Mouse (Mus musculus): ENCODE results near the gene Clec4b2. TPM values are rescaled to one million over a fixed set of nuclear protein-coding genes. Genes with fewer than 3 reads are reported as not detected.

Clec4b2 gene
- polyA plus RNA-seq (2012) = not detected in 2 replicates

DNA sequence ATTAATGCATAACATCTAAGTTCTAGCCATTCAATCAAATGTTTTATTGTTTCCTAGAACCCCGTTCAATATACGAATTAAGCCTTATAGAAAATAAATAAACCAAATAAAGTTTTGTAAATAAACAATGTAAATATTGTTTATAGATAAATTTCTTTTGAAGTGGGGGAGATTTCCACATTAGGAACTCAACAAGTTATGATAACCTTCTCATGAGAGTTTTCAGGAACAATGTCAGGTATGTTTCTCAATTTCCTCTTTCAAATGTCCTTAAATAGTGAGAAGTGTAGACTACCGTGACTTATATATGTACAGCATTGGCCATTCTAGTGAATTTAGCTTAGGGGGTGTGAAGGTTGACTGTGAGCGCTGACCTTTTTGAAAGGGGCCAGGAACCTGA, at the start of gene Clec4b2:
Gene Clec4b2 (plus strand): TSS at position 301 of the 400 bp plus-strand sequence.
- no peak for TF ChIP-seq GATA1 (IDR thresholded peaks at IDR 0.05; ENCODE audit: low read length)

DNA sequence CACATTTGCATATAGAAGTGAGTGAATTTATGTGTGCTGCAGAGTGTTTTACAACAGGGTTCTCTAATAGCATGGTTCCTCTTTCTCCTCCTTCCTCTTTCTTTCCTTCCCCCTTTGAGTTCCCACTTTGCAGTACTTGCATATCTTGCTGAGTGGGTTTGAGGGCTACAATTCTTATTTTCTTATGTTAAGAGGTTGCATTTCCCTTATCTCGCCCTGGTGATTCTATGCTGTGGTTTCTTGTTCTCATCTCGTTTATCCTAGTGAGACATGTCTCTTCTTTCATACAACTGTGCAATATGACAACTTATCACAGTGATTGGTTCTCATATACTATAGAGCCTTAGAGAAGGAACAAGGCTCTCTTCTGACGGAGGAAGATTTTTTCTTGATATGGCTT, 49.5 kb upstream of the Clec4b2 start:
- TF ChIP-seq GATA1 (IDR thresholded peaks at IDR 0.05; ENCODE audit: low read length) = no peak

DNA sequence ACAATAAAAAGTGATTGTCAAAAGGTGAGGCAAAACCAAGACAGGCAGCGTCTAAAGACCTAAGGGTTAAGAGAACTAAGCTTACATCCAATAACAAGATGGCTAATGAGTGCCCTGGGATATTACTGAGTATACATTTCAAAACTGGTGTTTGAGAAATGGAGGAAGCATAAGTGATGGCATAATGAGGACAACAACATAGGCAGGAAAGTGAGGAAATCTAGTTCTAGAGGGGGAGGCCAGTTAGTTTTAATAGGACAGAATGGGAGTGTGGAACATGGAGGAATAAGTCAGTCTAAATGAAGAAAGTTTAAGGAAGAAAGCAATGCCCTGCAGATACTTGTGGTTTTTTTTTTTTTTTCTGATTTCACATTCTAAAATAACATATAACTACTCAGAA, 45.5 kb upstream of the Clec4b2 start:
- no peak for TF ChIP-seq GATA1 (IDR thresholded peaks at IDR 0.05; ENCODE audit: low read length)

DNA sequence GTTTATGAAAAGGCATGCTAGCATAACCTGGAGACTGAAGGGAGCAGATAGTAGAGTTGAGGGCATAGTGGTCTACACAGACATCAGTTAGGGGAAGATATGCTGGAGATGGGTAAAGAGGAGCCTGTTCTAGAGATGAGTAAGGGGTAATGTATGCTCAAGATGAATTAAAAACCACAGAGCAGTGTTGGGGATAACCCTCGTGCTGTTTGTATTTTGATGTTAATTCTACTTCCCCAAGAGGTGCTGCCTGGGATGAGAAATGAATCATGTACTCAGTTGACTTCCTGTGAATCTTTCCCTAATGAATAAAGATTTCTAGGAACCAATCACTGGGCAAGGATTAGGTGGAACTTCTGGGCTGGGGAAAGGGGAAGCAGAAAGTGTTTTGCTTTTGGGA, 2.6 kb upstream of the Clec4b2 start:
- no peak for TF ChIP-seq GATA1 (IDR thresholded peaks at IDR 0.05; ENCODE audit: low read length)

DNA sequence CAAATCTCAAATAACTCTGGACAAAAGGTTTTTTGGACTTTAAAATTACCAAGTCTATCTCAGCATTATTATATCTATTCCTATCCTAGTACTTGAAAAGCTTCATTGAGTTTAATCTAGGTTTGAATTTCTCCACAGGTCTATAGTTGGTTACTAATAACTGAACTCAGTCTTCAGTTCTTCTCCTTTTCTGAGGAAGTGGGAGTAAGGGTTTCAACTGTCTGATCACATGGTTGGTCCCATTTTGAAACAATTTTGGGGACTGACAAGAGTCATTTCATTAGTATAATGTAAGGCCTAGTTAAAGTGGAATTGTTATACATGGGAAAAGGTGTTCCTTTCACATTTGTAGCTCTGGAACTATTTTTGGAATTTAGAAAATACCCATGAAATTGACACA, 1.7 kb upstream of the Clec4b2 start:
- TF ChIP-seq GATA1 (IDR thresholded peaks at IDR 0.05; ENCODE audit: low read length) = no peak

DNA sequence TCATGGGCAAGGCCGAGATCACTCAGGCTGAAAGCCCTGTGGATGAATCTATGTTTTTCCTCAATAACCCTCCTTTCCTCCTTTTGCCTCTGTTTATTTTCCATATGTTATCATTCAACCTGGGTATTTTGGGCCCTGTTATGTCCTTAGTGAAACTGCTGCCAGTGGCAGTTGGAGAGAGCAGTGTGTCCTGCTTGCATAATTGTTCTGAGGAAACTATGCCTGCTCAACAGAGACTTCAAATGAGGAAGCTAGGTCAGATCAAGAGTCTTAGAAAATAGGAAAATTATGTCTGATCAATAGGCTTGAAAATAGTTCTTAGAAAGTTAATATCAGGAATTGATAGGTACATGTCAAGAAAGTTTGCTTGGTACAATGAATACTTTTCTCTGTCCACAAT, 2.9 kb downstream of the Clec4b2 start:
- TF ChIP-seq GATA1 (IDR thresholded peaks at IDR 0.05; ENCODE audit: low read length) = no peak

DNA sequence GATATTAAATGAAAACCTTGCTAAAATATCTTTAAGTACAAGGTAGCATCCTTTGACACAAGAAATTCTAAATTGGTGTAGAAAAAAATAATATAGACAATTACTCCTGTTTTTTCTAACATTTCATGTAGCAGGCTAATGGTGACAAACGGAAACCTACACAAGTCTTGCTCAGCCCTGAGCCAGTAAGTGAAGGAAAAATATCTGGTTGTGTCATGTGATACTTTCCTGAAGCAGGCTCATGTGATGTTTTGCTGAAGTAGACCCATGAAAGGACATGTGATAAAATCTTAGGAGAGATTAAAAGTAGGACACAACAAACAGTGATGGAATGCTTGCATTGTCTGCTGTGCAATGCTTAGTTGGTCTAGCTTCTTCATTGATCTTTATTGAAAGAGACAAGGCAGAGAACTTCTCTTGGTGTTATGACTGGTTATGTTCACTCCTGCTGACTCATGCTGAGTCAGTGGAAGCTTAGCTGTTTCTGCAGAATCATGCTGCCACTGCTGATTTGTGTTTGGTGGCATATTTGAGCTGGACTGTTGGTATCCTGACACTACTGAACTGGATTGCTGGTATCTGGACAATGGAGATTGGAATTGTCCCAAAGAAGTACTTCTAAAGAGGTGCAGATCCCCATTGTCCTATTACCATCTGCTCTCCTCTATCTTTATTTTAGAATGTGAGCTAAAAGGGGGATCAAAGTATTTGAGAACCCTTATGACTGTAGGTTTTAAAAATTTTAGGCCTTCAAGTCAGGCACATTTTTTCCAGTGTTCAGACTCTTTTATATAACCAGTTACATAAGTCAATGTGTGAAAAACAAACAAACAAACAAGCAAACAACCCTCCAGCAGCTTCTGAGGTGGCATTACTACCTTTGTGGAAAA, 34.7 kb downstream of the Clec4b2 start:
- no peak for TF ChIP-seq GATA1 (IDR thresholded peaks at IDR 0.05; ENCODE audit: low read length)

DNA sequence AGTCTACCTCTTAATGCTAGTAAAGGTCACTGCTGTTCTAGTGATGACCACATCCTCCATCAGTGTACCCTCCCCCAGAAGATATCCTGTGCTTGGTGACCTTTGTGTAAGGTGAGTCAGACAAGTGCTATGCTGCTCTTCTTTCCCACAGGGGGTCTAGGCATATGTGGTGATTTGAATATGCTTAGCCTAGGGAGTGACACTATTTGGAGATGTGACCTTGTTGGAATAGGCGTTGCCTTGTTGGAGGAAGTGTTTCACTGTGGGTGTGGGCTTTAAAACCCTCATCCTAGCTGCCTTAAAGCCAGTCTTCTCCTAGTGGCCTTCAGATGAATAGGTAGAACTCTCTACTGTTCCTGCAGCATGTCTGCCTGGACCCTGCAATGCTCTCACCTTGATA, 39.0 kb downstream of the Clec4b2 start:
- no peak for TF ChIP-seq GATA1 (IDR thresholded peaks at IDR 0.05; ENCODE audit: low read length)

DNA sequence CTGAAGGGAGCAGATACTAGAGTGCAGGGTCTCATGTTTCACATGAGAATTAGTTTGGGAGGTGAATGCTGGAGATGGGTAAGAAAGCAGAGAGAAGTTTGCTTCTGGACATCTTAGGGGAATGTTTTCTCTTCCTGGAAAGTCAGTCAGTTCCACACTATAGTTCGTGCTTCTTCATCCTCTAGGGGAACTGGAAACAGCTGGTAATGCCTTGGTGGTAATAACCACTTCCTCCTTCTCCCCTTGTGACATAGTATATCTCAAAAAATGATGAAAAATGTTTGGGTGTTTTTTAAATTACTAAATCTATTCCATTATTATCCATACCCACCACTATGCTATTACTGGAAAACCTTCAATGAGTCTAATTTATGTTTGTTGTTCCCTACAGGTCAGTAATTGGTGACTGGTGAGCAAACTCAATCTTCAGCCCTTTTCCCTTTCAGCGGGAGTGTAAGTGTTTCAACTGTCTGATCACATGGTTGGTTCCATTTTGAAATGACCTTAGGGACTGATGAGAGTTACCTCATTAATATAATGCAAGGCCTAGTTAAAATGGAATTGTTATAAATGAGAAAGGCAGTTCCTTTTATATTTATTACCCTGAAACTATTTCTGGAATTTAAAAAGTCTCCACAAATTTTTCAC, 55.0 kb downstream of the Clec4b2 start:
- no peak for TF ChIP-seq GATA1 (IDR thresholded peaks at IDR 0.05; ENCODE audit: low read length)

DNA sequence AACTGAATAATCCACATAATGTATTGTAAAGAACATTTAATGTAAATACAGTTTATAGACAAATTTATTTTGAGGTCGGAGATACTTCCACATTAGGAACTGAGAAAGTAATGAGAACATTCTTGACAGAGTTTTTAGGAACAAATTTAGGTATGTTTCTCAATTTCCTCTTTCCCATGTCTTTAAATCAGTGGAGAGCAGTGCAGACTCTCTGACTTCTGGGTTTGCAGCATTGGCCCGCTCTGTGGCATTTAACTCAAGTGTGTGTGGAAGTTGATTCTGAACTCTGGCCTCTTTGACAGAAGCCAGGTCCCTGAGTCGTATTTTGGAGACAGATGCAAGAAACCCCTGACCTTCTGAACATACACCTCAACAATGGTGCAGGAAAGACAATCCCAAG, 57.0 kb downstream of the Clec4b2 start, which contains the start of gene Clec4n:
Gene Clec4n (plus strand): TSS at position 200 of the 400 bp plus-strand sequence.
- TF ChIP-seq GATA1 (IDR thresholded peaks at IDR 0.05; ENCODE audit: low read length) = no peak

DNA sequence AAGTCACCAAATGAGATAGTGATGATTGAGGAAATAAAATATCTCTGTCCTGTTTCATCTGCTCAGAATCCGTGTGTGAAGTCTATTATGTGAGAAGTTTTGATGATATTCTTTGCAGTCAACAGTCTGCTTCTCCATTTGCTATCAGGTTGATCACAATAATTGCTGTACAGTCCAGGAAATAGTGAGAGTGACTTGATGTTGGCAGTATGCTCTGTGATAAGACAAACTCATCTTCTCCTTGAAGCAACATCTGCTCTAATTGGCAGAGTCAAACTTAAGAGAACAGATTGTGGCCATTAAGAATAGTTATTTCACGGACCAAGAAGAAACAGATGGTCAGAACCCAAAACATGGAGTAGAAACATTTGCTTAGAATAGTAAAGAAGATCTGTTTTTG, 58.5 kb downstream of the Clec4b2 start:
- TF ChIP-seq GATA1 (IDR thresholded peaks at IDR 0.05; ENCODE audit: low read length) = peak; percentile 46

DNA sequence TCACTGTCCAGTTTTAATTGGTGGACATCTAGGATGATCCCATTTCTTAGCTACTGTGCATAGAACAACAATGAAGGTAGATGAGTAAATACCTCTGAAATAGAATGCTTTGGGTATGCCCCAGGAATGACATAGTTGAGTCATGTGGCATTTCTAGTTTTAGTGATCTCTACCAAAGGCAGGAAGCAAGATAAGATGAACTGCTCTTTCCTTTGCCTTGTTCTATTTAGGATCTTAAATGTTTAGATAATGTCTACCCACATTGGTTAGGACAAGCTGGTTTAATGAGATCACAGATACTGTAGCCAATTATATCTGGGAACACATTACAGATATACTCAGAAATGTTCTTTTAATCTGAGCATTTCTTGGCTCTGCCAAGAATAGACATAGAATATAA, 64.9 kb downstream of the Clec4b2 start:
- peak; percentile 36 for TF ChIP-seq GATA1 (IDR thresholded peaks at IDR 0.05; ENCODE audit: low read length)

DNA sequence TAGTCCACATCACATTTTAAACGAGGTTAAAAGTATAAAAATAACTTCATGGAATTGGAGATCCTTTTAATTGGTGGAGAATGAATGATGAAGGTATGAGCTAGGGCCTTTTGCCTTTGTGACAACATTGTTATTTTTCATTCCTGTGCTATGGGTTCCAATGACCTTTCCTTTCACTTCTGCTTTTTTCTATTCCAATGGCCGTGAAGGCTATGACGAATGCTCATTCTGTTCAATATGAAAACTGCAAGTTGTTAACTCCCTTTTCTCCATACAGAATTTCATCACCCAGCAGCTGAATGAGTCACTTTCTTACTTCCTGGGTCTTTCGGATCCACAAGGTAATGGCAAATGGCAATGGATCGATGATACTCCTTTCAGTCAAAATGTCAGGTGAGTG, 71.5 kb downstream of the Clec4b2 start:
- no peak for TF ChIP-seq GATA1 (IDR thresholded peaks at IDR 0.05; ENCODE audit: low read length)

DNA sequence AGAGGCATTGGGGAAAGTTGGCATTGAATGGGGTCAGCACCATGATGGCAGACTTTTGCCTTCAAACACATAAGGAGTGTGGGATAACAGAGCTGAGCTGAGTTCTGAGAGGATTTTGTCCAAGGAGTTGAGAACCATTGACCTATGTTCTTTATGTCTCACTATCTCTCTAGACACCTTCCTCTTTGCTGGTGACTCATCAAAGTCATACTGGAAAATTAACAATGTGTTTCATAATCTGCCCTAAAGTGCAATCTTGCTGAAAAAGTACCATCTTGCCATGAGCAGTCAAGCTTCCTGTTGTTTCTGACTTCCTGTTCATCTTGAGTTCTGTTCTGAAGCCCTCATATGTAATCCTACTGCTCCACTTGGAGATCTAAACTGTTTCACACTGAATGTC, 80.0 kb downstream of the Clec4b2 start:
- TF ChIP-seq GATA1 (IDR thresholded peaks at IDR 0.05; ENCODE audit: low read length) = peak; percentile 64

Other genes starting within 250 kb of the Clec4b2 start
- not detected in 2 replicates for gene Clec4a3, start 220.4 kb upstream of the Clec4b2 start, polyA plus RNA-seq (2012)
- gene Clec4a4, start 182.5 kb upstream of the Clec4b2 start, polyA plus RNA-seq (2012) = not detected in 2 replicates
- not detected in 2 replicates for gene Clec4b1, start 122.9 kb upstream of the Clec4b2 start, polyA plus RNA-seq (2012)
- gene Clec4a2, start 66.5 kb upstream of the Clec4b2 start, polyA plus RNA-seq (2012) = not detected in 2 replicates
- not detected in 2 replicates for gene Clec4n, start 57.0 kb downstream of the Clec4b2 start, polyA plus RNA-seq (2012)
- gene Clec4d, start 89.2 kb downstream of the Clec4b2 start, polyA plus RNA-seq (2012) = 0.14 and 0.22 TPM in 2 replicates
- gene Clec4e, start 117.0 kb downstream of the Clec4b2 start, polyA plus RNA-seq (2012) = 0.05 and 0.09 TPM in 2 replicates
- not detected in 2 replicates for gene Vmn2r19, start 135.4 kb downstream of the Clec4b2 start, polyA plus RNA-seq (2012)
- gene Vmn2r20, start 245.2 kb downstream of the Clec4b2 start, polyA plus RNA-seq (2012) = not detected in 2 replicates

Measured in G1E-ER4 (cell line).